Mouse (Mus musculus) spleen, adult 18-20 months (tissue): Measurements from ENCODE around the gene Lrmp.
A peak's percentile ranks its signal among the peaks of the same experiment; 100 is the strongest.

Experiments
- DNase-seq, 2 experiments: peaks; one replicate each; pipeline ENCODE4 v3.0.0; 2022; ENCODE audit warnings: mixed read lengths in 2 of 2

The Lrmp gene

DNA sequence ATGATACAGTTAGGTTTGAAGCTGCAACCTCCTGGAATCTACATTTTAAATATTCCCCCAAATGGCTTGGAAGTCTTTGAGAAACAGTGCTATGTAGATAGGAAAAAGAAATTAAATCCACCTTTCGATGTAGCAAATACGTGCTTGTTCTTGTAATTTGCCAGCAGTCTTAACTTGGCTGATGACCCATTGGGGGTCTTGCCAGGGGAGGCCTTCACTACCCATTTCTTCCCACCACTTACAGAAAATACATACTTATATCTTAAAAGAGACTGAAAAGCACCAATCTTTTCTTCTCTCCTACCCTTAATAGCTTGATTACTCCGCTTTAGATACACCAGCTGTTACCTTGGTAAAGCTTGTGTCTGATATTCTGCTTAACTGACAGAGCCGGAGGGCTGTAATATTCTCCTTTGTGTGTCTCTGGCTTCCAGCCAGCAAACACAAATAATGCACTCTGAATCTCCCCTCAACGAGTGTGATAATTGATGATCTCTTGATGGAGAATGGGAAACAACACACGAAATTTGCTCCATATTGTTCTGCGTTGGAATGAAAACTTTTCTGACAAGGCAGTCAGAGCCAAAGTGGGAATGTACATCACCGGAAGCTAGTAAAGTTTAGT lies 94.7 kb downstream of the Lrmp start:
- DNase-seq = no peak

GRCm38 (mm10) chr6:145210816-145211338 lies 95.4 kb downstream of the Lrmp start, which contains the start of the genes Casc1 and Etfrf1:
Gene Casc1, minus strand, starts transcription at chr6:145211005.
Gene Etfrf1, plus strand, starts transcription at chr6:145211134.
- peak; percentile 96 to 98 for DNase-seq

DNA sequence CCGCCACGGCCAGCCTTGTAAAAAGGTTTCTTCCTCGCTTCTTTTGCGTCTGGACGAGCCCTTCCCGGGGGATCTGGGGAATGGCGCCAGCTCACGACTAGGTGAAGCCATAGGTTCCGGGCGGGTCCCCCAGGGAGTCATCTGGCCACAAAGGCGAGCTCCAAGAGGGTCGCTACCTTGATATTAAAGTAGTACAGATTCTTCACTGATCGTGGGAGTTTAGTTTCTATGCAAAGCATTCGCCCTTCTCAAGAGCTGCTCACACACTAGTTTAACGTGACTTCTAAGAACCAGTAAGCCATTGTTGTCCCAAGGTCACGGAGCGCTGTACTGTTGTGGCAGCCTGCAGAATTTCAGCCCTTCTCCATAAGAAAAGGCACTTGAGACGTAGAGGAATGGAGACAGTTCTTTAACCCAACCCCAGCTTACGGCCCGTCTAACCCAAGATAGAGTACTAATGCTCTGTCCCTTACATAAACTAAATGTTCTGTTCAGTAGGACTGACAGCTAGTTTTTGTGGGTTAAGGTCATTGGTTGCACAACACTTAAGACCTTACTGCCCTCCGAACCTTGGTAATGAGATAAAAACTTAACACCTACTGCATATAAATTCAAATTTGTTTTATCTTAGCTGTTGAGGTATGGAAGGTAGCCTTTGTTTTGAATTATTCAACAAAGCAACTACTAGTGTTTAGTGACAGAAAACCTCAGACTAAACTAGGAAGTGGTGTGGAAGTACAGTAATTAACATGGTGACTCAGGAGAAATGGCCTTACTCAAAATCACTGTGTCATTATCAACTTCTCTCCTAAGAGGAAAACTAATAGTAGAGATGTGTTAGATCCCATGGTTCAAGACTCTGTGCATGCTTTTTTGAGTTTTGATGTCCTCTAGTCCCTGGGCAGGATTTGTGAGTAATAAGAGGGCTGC lies 96.2 kb downstream of the Lrmp start:
- DNase-seq = no peak

DNA sequence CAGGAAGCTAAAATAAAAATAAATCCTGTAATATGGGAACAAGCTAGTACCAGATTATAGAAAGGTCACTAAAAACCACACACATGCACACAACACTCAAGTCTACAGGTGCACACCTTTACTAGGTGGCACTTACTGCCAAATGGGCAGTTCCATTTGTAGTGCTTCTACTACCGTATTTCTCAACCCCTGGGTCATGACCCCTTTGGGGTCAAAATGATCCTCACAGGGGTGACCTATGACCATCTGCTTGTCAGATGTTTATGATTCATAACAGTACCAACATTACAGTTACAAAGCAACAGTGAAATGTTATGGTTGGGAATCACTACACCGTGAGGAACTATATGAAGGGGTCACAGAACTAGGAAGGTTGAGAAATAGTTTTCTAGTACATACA lies 98.5 kb downstream of the Lrmp start:
- no peak for DNase-seq

GRCm38 (mm10) chr6:145215826-145216225 lies 100.4 kb downstream of the Lrmp start:
- DNase-seq = no peak

- DNase-seq = no peak
Observed at GRCm38 (mm10) chr6:145224246-145224645, 108.8 kb downstream of the Lrmp start.
